18 mouse cellular contexts compared by ENCODE assay signal in genomic region chr2:129513546-129514400, GRCm38 (mm10). TPM values are rescaled to one million over a fixed set of nuclear protein-coding genes. Genes with fewer than 3 reads are reported as not detected.
A peak's percentile ranks its signal among the peaks of the same experiment; 100 is the strongest.
DNase-seq lines count a peak whose midpoint lies in the region; ATAC-seq and TF ChIP-seq lines count a peak whose summit lies in the region.
"Had no signal": no experiment of that assay in that cellular context is flagged by ENCODE, and none has a peak within 500 bp of the region (broad histone marks: within the 10 kb centered on the region; RNA-seq: fewer than 3 reads in every experiment).

No protein-coding gene starts in this region.

- DNase-seq in heart, embryonic 10.5 days (ENCODE audit: low spot score) = no peak
- DNase-seq in heart, postnatal 25 days (ENCODE audit: low spot score) = no peak
- peak; percentile 14 for DNase-seq in limb, embryonic 11.5 days (ENCODE audit: low spot score)
- no peak for DNase-seq in limb, embryonic 10.5 days (ENCODE audit: low spot score)
- DNase-seq in lung, adult 18-20 months = no peak
- DNase-seq in c-Kit-positive CD71-positive TER-119-positive erythroid progenitor cells, embryonic 14.5 days (ENCODE audit: low spot score) = no peak
- DNase-seq: adrenal gland, adult 2 months; cerebellum, adult 9-11 months; forebrain, postnatal 0 days; gastrocnemius, postnatal 14 days; layer of hippocampus, postnatal 36 days; midbrain, embryonic 14.5 days had no signal

- no peak for TF ChIP-seq CTCF in bone marrow, adult 2 months (IDR thresholded peaks at IDR 0.05; ENCODE audit: control insufficient read depth, insufficient read depth, low read length)

- no peak overlapping the region for H3K4me2 ChIP-seq in limb, embryonic 11.5 days (ENCODE audit: low read depth, severe bottlenecking)
- H3K4me2 ChIP-seq: heart, embryonic 12.5 days; hindbrain, embryonic 15.5 days; limb, embryonic 13.5 days had no signal

- no peaks in the 10 kb centered on the region for H3K36me3 ChIP-seq in heart, embryonic 10.5 days
- no peaks in the 10 kb centered on the region for H3K36me3 ChIP-seq in limb, embryonic 11.5 days (ENCODE audit: control insufficient read depth, insufficient read depth, low read length)
- H3K36me3 ChIP-seq in limb, embryonic 10.5 days = no peaks in the 10 kb centered on the region
- no peaks in the 10 kb centered on the region for H3K36me3 ChIP-seq in macrophage (ENCODE audit: inconsistent target)
- H3K36me3 ChIP-seq: heart, embryonic 12.5 days; hindbrain, embryonic 15.5 days; limb, embryonic 13.5 days had no signal

- H3K27me3 ChIP-seq in heart, embryonic 10.5 days (ENCODE audit: insufficient read depth, poor library complexity, severe bottlenecking) = no peaks in the 10 kb centered on the region
- no peaks in the 10 kb centered on the region for H3K27me3 ChIP-seq in limb, embryonic 11.5 days (ENCODE audit: control insufficient read depth, insufficient read depth, low read length)
- H3K27me3 ChIP-seq in limb, embryonic 10.5 days (ENCODE audit: low read depth, poor library complexity, severe bottlenecking) = no peaks in the 10 kb centered on the region
- H3K27me3 ChIP-seq: heart, embryonic 12.5 days; hindbrain, embryonic 15.5 days; limb, embryonic 13.5 days had no signal

- peaks cover 27% of the 10 kb centered on the region; the same call in 1 of the 2 replicates for H3K4me1 ChIP-seq in heart, embryonic 10.5 days
- H3K4me1 ChIP-seq in limb, embryonic 11.5 days (ENCODE audit: control insufficient read depth, insufficient read depth, low read length) = no peaks in the 10 kb centered on the region; the same call in 1 of the 2 replicates
- H3K4me1 ChIP-seq in limb, embryonic 10.5 days = peaks cover 18% of the 10 kb centered on the region
- H3K4me1 ChIP-seq in bone marrow, adult 2 months (ENCODE audit: control insufficient read depth, insufficient read depth, low read length) = peaks cover 1% of the 10 kb centered on the region; the same call in 1 of the 2 replicates

- 58% methylated on average over 6 of the region's 6 CpGs for WGBS in heart, embryonic 10.5 days
- 82% methylated on average over 6 of the region's 6 CpGs for WGBS in limb, embryonic 11.5 days
- WGBS in limb, embryonic 10.5 days = 84% methylated on average over 6 of the region's 6 CpGs
- WGBS in bone marrow, adult 2 months = 52% methylated on average over 6 of the region's 6 CpGs
- WGBS in macrophage (ENCODE audit: missing documents) = 73% methylated on average over 5 of the region's 6 CpGs

- H3K79me2 ChIP-seq in macrophage (ENCODE audit: inconsistent target) = peaks cover 4% of the 10 kb centered on the region; the same call in 1 of the 2 replicates

- no peak overlapping the region for H3K4me3 ChIP-seq in heart, embryonic 10.5 days
- no peak overlapping the region for H3K4me3 ChIP-seq in limb, embryonic 11.5 days (ENCODE audit: low read depth, low read length)
- H3K4me3 ChIP-seq in limb, embryonic 10.5 days = no peak overlapping the region
- H3K4me3 ChIP-seq in bone marrow, adult 2 months (replicated peaks; ENCODE audit: control insufficient read depth, low read depth, low read length) = no peak overlapping the region
- no peak overlapping the region for H3K4me3 ChIP-seq in macrophage (ENCODE audit: inconsistent target)
- H3K4me3 ChIP-seq: heart, embryonic 12.5 days; hindbrain, embryonic 15.5 days; limb, embryonic 13.5 days had no signal

- ATAC-seq in limb, embryonic 11.5 days (ENCODE audit: insufficient number of reproducible peaks, low FRiP score, low TSS enrichment, low read depth) = no peak
- ATAC-seq: forebrain, postnatal 0 days had no signal

- no peaks in the 10 kb centered on the region for H3K9me3 ChIP-seq in heart, embryonic 10.5 days
- H3K9me3 ChIP-seq in limb, embryonic 11.5 days (ENCODE audit: control insufficient read depth, low read length) = no peaks in the 10 kb centered on the region
- H3K9me3 ChIP-seq in limb, embryonic 10.5 days (replicated peaks) = no peaks in the 10 kb centered on the region
- H3K9me3 ChIP-seq: heart, embryonic 12.5 days; hindbrain, embryonic 15.5 days; limb, embryonic 13.5 days had no signal

- H3K27ac ChIP-seq in heart, embryonic 10.5 days = peak overlapping the region; percentile 69; the same call in 1 of the 2 replicates
- no peak overlapping the region for H3K27ac ChIP-seq in limb, embryonic 11.5 days (replicated peaks; ENCODE audit: low read depth, low read length)
- H3K27ac ChIP-seq in limb, embryonic 10.5 days = no peak overlapping the region
- peak overlapping the region; percentile 67; the same call in 1 of the 2 replicates for H3K27ac ChIP-seq in bone marrow, adult 2 months (ENCODE audit: control insufficient read depth, insufficient read depth, low read depth, low read length, poor library complexity)
- peak overlapping the region; percentile 100 for H3K27ac ChIP-seq in macrophage
- H3K27ac ChIP-seq: limb, embryonic 13.5 days had no signal

- H3K9ac ChIP-seq in limb, embryonic 11.5 days (ENCODE audit: low read length) = no peak overlapping the region
- H3K9ac ChIP-seq: forebrain, postnatal 0 days; heart, embryonic 12.5 days; hindbrain, embryonic 15.5 days; limb, embryonic 13.5 days had no signal

- TF ChIP-seq POLR2A in bone marrow, adult 2 months (IDR thresholded peaks at IDR 0.05; ENCODE audit: borderline replicate concordance, control insufficient read depth, low read depth, low read length) = no peak

- intact Hi-C loops in heart, postnatal 25 days (cut with DNase I) = no loop called here

RNA-seq across cellular contexts. Expression of gene F830045P16Rik, which starts 22.6 kb away (rescaled TPM):
- polyA plus RNA-seq in heart, embryonic 10.5 days (2016; fragmentation: Nextera tagmentation; extraction: Ambion mirVana) = 0.06 TPM in 1 of 2 replicates, not detected in the other
- not detected for total RNA-seq in heart, postnatal 25 days (2021)
- not detected in 2 replicates for polyA plus RNA-seq in limb, embryonic 11.5 days (2014; fragmentation: Nextera tagmentation; extraction: Ambion mirVana)
- not detected in 2 replicates for polyA plus RNA-seq in limb, embryonic 10.5 days (2016; fragmentation: Nextera tagmentation; extraction: Ambion mirVana)
- not detected in 2 replicates for polyA plus RNA-seq in bone marrow, adult 2 months (2011; ENCODE audit: insufficient read depth, insufficient read length, low replicate concordance, missing spikeins)
- 1 to 10 TPM in 7 of 26 experiments, under 1 TPM in 14, not detected in 5; 0.25 to 2.4 (median 0.87) TPM for total RNA-seq in macrophage (2018; cell fraction: chromatin; rRNA removed)
- 1 to 10 TPM in 12 of 26 experiments, under 1 TPM in 14; 0.43 to 2.0 (median 0.90) TPM for total RNA-seq in macrophage (2018; cell fraction: cytosol; rRNA removed)
- total RNA-seq in macrophage (2018; cell fraction: nucleus; rRNA removed) = 1 to 10 TPM in 14 of 26 experiments, under 1 TPM in 8, not detected in 4; 0.42 to 3.2 (median 1.1) TPM
- polyA plus RNA-seq in macrophage (2018) = 0.26 to 1.1 TPM (median 0.55 TPM) in 3 replicates
- total RNA-seq: adrenal gland, adult 2 months; forebrain, postnatal 0 days; gastrocnemius, postnatal 14 days had no signal
- polyA plus RNA-seq: adrenal gland, adult 2 months; forebrain, postnatal 0 days; heart, embryonic 12.5 days; hindbrain, embryonic 15.5 days; midbrain, embryonic 14.5 days; neural tube, embryonic 11.5 days had no signal

Comparison
In these comparisons a context has a peak if more than half of its experiments do, and no peak if none do; other contexts are left out.
1. H3K27ac ChIP-seq: peak in heart, embryonic 10.5 days (single experiment), bone marrow, adult 2 months (single experiment) and macrophage (single experiment); none in limb, embryonic 11.5 days (single experiment) and limb, embryonic 10.5 days (single experiment).